Mouse (Mus musculus): ENCODE data around the gene Vdr. TPM values are rescaled to one million over a fixed set of nuclear protein-coding genes. Genes with fewer than 3 reads are reported as not detected.

Gene Vdr
- polyA plus RNA-seq, 1 experiment from 2014 or later: 0.24 TPM

- no peaks in the 10 kb centered on the region for H3K4me1 ChIP-seq (replicated peaks)
- H3K27me3 ChIP-seq: no peaks in the 10 kb centered on the region
- ATAC-seq (ENCODE audit: insufficient number of reproducible peaks, insufficient read depth, low FRiP score, low TSS enrichment, low read depth): no peak
- H3K9me3 ChIP-seq: no peaks in the 10 kb centered on the region
- no peak overlapping the region for H3K4me3 ChIP-seq (replicated peaks)
- 84% methylated on average over 4 of the region's 4 CpGs for WGBS
- no peak overlapping the region for H3K4me2 ChIP-seq
- no peak overlapping the region for H3K9ac ChIP-seq (replicated peaks)
- no peak overlapping the region for H3K27ac ChIP-seq
- H3K36me3 ChIP-seq: no peaks in the 10 kb centered on the region
Measured at GRCm38 (mm10) chr15:97847285-97847684, 63.1 kb downstream of the Vdr start.

GRCm38 (mm10) chr15:97846121-97846882 lies 64.1 kb downstream of the Vdr start:
- Histone ChIP-seq H3K36me3 (no peaks in the 10 kb centered on the region), H3K4me1 (replicated peaks) (no peaks in the 10 kb centered on the region), H3K4me2 (no peak overlapping the region), H3K9ac (replicated peaks) (no peak overlapping the region), H3K4me3 (replicated peaks) (no peak overlapping the region), H3K27me3 (no peaks in the 10 kb centered on the region), H3K9me3 (no peaks in the 10 kb centered on the region), H3K27ac (no peak overlapping the region)
- no peak for ATAC-seq (ENCODE audit: insufficient number of reproducible peaks, insufficient read depth, low FRiP score, low TSS enrichment, low read depth)
- 88% methylated on average over 11 of the region's 11 CpGs for WGBS

- no peaks in the 10 kb centered on the region for H3K36me3 ChIP-seq
- H3K4me2 ChIP-seq: no peak within 1 kb of the TSS
- no peak within 1 kb of the TSS for H3K9ac ChIP-seq (replicated peaks)
- WGBS: 69% methylated on average over 19 of the region's 19 CpGs
- H3K27me3 ChIP-seq: no peaks in the 10 kb centered on the region
- no peak within 1 kb of the TSS for H3K27ac ChIP-seq
- ATAC-seq (ENCODE audit: insufficient number of reproducible peaks, insufficient read depth, low FRiP score, low TSS enrichment, low read depth): no peak
- peaks cover 15% of the 10 kb centered on the region for H3K4me1 ChIP-seq (replicated peaks)
- no peaks in the 10 kb centered on the region for H3K9me3 ChIP-seq
- no peak within 1 kb of the TSS for H3K4me3 ChIP-seq (replicated peaks)
Measured at GRCm38 (mm10) chr15:97844037-97845034, 66.1 kb downstream of the Vdr start, which contains the start of gene Hdac7. Hdac7 (minus strand) TSS chr15:97844502.

GRCm38 (mm10) chr15:97843247-97843651 lies 67.2 kb downstream of the Vdr start:
- H3K27ac ChIP-seq: no peak overlapping the region
- ATAC-seq (ENCODE audit: insufficient number of reproducible peaks, insufficient read depth, low FRiP score, low TSS enrichment, low read depth): no peak
- no peaks in the 10 kb centered on the region for H3K9me3 ChIP-seq
- no peak overlapping the region for H3K4me3 ChIP-seq (replicated peaks)
- H3K4me2 ChIP-seq: no peak overlapping the region
- H3K4me1 ChIP-seq (replicated peaks): peaks cover 23% of the 10 kb centered on the region
- H3K27me3 ChIP-seq: no peaks in the 10 kb centered on the region
- H3K9ac ChIP-seq (replicated peaks): no peak overlapping the region
- H3K36me3 ChIP-seq: no peaks in the 10 kb centered on the region
- WGBS: 60% methylated on average over 7 of the region's 7 CpGs

GRCm38 (mm10) chr15:97842058-97842457 lies 68.4 kb downstream of the Vdr start:
- ATAC-seq (ENCODE audit: insufficient number of reproducible peaks, insufficient read depth, low FRiP score, low TSS enrichment, low read depth): no peak
- 85% methylated on average over 6 of the region's 6 CpGs for WGBS
- Histone ChIP-seq H3K4me3 (replicated peaks) (no peak overlapping the region), H3K9ac (replicated peaks) (no peak overlapping the region), H3K27me3 (no peaks in the 10 kb centered on the region), H3K4me1 (replicated peaks) (peaks cover 35% of the 10 kb centered on the region), H3K36me3 (no peaks in the 10 kb centered on the region), H3K9me3 (no peaks in the 10 kb centered on the region), H3K27ac (no peak overlapping the region), H3K4me2 (no peak overlapping the region)

GRCm38 (mm10) chr15:97841383-97841782 lies 69.0 kb downstream of the Vdr start:
- no peak for ATAC-seq (ENCODE audit: insufficient number of reproducible peaks, insufficient read depth, low FRiP score, low TSS enrichment, low read depth)
- Histone ChIP-seq H3K9ac (replicated peaks) (no peak overlapping the region), H3K27me3 (no peaks in the 10 kb centered on the region), H3K27ac (no peak overlapping the region), H3K4me1 (replicated peaks) (peaks cover 40% of the 10 kb centered on the region), H3K4me2 (no peak overlapping the region), H3K36me3 (no peaks in the 10 kb centered on the region), H3K4me3 (replicated peaks) (no peak overlapping the region), H3K9me3 (no peaks in the 10 kb centered on the region)
- WGBS: 95% methylated on average over 6 of the region's 6 CpGs

GRCm38 (mm10) chr15:97840781-97841180 lies 69.6 kb downstream of the Vdr start:
- no peak for ATAC-seq (ENCODE audit: insufficient number of reproducible peaks, insufficient read depth, low FRiP score, low TSS enrichment, low read depth)
- Histone ChIP-seq H3K9me3 (no peaks in the 10 kb centered on the region), H3K27me3 (no peaks in the 10 kb centered on the region), H3K9ac (replicated peaks) (no peak overlapping the region), H3K4me3 (replicated peaks) (no peak overlapping the region), H3K4me1 (replicated peaks) (peaks cover 45% of the 10 kb centered on the region), H3K27ac (peak overlapping the region; percentile 78; the same call in 1 of the 2 replicates), H3K4me2 (no peak overlapping the region), H3K36me3 (no peaks in the 10 kb centered on the region)
- 93% methylated on average over 1 of the region's 1 CpGs for WGBS

GRCm38 (mm10) chr15:97839991-97840455 lies 70.4 kb downstream of the Vdr start:
- Histone ChIP-seq H3K36me3 (no peaks in the 10 kb centered on the region), H3K9me3 (no peaks in the 10 kb centered on the region), H3K9ac (replicated peaks) (no peak overlapping the region), H3K27me3 (no peaks in the 10 kb centered on the region), H3K4me3 (replicated peaks) (no peak overlapping the region), H3K4me1 (replicated peaks) (peaks cover 45% of the 10 kb centered on the region), H3K4me2 (no peak overlapping the region), H3K27ac (peak overlapping the region; percentile 78)
- 6% methylated on average over 3 of the region's 3 CpGs for WGBS
- peak; percentile 39; the same call in 1 of the 2 replicates for ATAC-seq (ENCODE audit: insufficient number of reproducible peaks, insufficient read depth, low FRiP score, low TSS enrichment, low read depth)

GRCm38 (mm10) chr15:97839473-97839872 lies 71.0 kb downstream of the Vdr start:
- H3K36me3 ChIP-seq: no peaks in the 10 kb centered on the region
- 72% methylated on average over 4 of the region's 4 CpGs for WGBS
- peak overlapping the region; percentile 78 for H3K27ac ChIP-seq
- H3K9me3 ChIP-seq: no peaks in the 10 kb centered on the region
- no peaks in the 10 kb centered on the region for H3K27me3 ChIP-seq
- no peak for ATAC-seq (ENCODE audit: insufficient number of reproducible peaks, insufficient read depth, low FRiP score, low TSS enrichment, low read depth)
- H3K4me3 ChIP-seq (replicated peaks): no peak overlapping the region
- H3K9ac ChIP-seq (replicated peaks): no peak overlapping the region
- H3K4me2 ChIP-seq: no peak overlapping the region
- H3K4me1 ChIP-seq (replicated peaks): peaks cover 45% of the 10 kb centered on the region

GRCm38 (mm10) chr15:97839012-97839411 lies 71.4 kb downstream of the Vdr start:
- 94% methylated on average over 2 of the region's 2 CpGs for WGBS
- Histone ChIP-seq H3K4me3 (replicated peaks) (no peak overlapping the region), H3K4me2 (no peak overlapping the region), H3K4me1 (replicated peaks) (peaks cover 45% of the 10 kb centered on the region), H3K9ac (replicated peaks) (no peak overlapping the region), H3K27me3 (no peaks in the 10 kb centered on the region), H3K9me3 (no peaks in the 10 kb centered on the region), H3K36me3 (no peaks in the 10 kb centered on the region), H3K27ac (peak overlapping the region; percentile 78; the same call in 1 of the 2 replicates)
- no peak for ATAC-seq (ENCODE audit: insufficient number of reproducible peaks, insufficient read depth, low FRiP score, low TSS enrichment, low read depth)

- H3K9me3 ChIP-seq: no peaks in the 10 kb centered on the region
- no peak overlapping the region for H3K4me2 ChIP-seq
- H3K36me3 ChIP-seq: no peaks in the 10 kb centered on the region
- WGBS: 84% methylated on average over 4 of the region's 4 CpGs
- peaks cover 45% of the 10 kb centered on the region for H3K4me1 ChIP-seq (replicated peaks)
- ATAC-seq (ENCODE audit: insufficient number of reproducible peaks, insufficient read depth, low FRiP score, low TSS enrichment, low read depth): no peak
- no peak overlapping the region for H3K9ac ChIP-seq (replicated peaks)
- no peak overlapping the region for H3K27ac ChIP-seq
- H3K4me3 ChIP-seq (replicated peaks): no peak overlapping the region
- no peaks in the 10 kb centered on the region for H3K27me3 ChIP-seq
Measured at GRCm38 (mm10) chr15:97838395-97838794, 72.0 kb downstream of the Vdr start.

Data from limb, embryonic 12.5 days (tissue).